Mouse (Mus musculus) lung, postnatal 0 days (tissue): ENCODE measurements around the gene Ahnak2.

Experiments
- CTCF ChIP-seq: IDR thresholded peaks from 2 replicates; pipeline ENCODE4 v1.5.1; 2016; ENCODE audit warnings: antibody characterized with exemption, mild to moderate bottlenecking
- EP300 ChIP-seq: IDR thresholded peaks from 2 replicates; pipeline ENCODE4 v1.6.1; 2016; ENCODE audit warnings: antibody characterized with exemption, mild to moderate bottlenecking, control low read depth

- TF ChIP-seq EP300 (no peak), CTCF (no peak)
Measured at GRCm38 (mm10) chr12:112744211-112744610, 58.2 kb downstream of the Ahnak2 start.
